Mouse (Mus musculus) left cerebral cortex, adult 18-20 months (tissue): ENCODE measurements around the gene Stambp. TPM values are rescaled to one million over a fixed set of nuclear protein-coding genes. Genes with fewer than 3 reads are reported as not detected.

Experiments used
- DNase-seq, 2 experiments: peaks; one replicate each; pipeline ENCODE4 v3.0.0; 2021 to 2022; ENCODE audit warnings: low spot score in 2 of 2, mixed read lengths in 1 of 2
- total RNA-seq, 2 experiments: library from RNA; stranded (reverse); gene quantifications; 2 replicates each; pipeline ENCODE4 v1.2.3; 2021

The Stambp gene
- total RNA-seq, 2 experiments from 2014 or later, result 30.8 to 33.2 TPM

DNA sequence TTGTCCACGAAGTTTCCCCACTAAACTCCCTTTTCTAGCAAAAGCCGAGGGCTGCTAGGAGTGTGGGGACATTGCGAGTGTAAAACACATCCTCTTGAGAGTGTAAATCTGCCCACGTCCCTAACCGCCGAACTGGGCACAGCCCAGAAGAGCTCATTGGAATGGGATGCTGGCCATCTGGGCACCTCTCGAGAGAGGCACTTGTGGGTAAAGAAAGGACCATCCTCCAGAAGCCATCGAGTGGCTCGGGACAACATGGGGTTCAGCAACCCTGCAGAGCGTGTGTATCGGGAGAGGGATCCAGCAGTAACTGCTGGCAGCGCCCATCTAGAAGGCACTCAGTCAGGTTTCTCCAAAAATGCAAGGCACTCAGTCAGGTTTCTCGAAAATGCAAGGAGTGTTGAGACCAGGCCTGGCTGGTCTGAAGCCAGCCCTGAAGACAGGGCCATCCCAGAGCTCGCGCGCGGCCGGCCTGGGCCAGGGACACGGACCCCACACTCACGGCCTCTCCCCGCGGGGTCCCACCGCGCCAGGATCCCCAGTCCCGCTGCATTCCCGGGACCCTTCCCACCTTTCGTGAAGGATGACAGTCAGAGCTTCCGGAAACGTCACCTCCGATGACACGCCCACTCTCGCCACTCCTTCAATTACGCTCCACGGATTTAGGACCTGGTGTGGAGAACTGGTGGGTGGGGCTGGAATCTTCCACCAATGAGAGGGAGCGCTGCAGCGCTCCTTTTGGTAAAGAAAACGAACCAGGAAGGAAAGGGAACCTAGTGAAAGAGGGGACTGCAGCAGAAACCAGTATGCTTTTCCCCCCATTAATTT lies 475 bp downstream of the Stambp start:
- peak; percentile 90 to 91 for DNase-seq

DNA sequence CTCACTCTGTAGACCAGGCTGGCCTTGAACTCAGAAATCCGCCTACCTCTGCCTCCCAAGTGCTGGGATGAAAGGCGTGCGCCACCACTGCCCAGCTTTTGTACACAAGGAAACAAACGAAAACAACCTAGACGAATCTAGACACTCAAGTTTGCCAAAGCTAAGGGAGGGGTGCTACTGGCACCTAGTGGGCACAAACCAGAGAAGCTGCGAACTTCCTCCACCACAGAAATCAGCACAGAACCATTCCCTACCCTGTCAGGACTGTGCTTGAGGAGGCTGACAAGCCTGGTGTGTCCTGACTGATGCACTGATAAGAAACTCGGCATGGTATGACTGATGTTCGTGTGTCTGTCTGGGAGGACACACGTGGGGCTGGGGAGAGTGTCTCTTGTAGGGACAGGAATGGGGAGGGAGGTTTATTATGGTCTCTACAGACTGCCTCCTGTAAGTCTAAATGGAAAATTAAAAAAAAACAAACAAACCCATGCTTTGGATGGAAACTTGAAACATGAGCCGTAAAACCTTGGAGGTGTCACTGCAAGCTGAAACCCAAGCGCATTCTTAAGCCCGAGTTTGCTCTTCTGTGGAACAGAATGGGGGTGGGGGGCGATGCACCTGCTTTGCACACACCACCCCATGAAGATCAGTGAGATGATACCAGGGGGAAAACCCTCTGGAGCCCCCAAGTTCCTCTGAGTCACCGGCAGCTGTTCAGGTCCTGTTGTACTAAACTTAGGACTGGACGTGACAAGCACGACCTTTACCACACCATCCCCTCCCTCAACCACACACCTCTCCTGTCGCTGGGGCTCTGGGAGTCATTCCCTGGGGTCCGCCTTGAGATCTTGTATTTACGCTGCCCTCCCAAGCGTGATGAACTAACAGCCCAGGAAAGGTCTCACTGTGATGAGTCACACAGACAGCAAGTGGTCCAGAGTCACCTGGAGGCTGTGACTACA lies 3.3 kb downstream of the Stambp start:
- no peak for DNase-seq

DNA sequence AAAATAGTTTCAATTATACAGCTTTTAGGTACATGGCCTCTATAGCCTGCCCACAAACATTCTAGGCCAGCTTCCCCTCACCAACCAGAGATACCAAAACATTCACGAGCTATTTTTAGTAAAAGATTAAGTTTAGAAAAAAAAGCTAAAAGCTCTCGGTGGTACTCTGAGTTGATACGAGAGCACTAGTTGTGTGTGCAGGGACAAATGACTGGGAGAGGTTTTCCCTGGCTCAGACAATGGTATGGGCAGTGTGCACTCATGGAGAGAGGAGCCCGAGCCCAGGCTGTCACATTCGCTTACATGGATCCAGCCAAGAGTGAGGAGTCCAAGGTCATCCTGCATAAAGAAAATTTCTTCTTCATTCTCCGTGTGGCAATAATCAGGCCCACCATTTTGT lies 16.6 kb downstream of the Stambp start:
- DNase-seq, result no peak

DNA sequence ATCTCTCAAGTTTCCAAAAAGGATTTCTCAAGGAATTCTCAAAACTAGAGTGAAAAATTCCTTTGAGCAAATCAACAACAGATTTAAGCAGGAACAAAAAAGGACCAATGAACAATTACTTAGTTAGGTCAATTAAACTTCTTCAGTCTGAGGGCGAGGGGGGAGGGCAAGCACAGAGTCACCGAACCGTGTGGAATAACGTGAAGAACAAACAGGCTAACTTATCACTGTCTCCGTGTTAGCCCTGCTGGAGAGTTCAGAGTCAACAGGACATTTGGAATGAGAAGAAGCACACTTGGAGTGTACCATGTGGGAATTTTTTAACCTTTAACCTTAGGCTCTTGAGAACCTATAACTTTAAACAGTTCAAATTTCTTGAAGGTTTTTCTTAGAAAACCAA lies 24.2 kb downstream of the Stambp start:
- no peak for DNase-seq

DNA sequence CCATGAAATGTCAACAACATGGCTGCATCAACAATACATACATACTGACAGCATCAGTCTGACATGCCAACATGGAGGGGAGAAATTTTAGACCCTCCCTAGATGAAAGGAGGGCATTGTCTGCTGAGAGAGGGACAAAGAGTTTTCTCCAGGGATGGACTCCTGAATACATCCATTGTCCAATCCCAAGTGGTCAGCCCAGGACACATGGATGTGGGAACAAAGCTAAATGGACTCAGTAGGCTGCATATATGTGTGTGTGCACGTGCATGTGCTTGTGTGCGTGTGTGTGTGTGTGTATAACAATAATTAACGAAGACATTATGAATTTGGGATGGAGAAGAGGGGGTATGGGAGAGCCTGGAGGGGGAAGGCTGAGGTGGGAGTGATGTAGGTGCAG lies 26.8 kb downstream of the Stambp start:
- no peak for DNase-seq

DNA sequence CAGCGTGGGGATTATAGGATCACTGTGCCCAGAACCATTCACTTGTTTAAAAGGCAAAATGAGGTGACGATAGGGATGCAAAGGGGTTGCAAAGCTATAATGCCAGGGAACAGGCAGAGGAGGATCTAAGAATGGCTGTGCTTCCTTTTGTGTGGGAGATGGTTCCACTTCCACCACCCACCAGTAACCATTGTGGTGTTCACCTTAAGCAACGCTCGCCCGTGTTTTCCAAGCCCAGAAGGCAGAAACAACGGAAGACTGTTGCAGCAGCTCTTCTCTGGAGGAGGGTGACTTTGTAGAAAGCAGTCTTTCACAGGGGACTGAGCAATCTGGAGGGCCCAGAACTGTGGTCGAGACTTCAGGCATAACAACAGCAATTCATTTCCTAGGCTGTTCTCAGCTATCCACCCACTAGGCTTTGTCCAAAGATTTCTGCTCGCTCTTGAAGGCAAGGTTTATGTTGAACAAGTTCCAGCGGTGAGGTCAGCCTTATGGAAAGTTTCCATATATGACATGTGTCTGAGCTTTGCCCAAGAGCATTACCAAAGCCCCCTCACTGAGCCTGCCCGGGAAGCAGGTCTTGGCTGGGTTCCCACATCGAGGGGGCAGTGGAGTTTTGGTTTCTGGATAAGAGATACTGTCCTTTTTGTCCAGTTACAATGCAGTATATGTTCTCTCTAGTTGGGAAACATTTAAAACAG lies 30.6 kb downstream of the Stambp start:
- peak; percentile 39 to 55 for DNase-seq

DNA sequence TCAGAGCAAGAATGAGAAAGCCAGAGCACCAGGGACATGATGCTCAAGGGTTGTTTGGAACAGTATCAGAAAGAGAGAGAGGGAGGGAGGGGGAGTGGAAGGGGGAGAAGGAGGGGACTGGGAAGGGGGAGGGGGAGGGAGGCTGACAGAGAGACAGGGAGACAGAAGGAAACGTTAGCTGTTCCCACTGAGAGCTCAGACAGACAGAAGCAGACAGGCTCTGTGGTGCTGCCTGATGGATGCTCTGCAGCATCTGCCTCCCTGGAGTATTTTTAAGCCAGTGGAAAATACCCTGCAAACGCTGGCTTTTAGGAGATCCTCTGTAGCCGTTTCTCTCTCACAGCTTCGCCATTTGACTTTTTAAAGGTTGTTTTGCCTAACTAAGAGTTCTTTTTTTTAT lies 32.5 kb downstream of the Stambp start:
- DNase-seq, result peak; percentile 24 to 40

DNA sequence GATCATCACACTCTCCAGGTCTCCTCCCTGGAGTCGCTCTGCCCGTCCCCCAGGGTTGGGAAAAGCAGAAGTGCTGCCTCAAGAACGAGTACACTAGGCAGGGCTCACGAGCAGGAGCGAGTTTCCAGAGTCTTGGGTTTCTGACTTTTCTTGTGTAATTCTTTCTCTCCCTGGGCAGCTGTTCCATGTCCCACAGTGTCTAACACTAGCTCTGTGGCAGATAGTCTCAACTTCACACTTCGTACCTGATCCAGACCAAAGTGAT lies 35.8 kb downstream of the Stambp start:
- no peak for DNase-seq

DNA sequence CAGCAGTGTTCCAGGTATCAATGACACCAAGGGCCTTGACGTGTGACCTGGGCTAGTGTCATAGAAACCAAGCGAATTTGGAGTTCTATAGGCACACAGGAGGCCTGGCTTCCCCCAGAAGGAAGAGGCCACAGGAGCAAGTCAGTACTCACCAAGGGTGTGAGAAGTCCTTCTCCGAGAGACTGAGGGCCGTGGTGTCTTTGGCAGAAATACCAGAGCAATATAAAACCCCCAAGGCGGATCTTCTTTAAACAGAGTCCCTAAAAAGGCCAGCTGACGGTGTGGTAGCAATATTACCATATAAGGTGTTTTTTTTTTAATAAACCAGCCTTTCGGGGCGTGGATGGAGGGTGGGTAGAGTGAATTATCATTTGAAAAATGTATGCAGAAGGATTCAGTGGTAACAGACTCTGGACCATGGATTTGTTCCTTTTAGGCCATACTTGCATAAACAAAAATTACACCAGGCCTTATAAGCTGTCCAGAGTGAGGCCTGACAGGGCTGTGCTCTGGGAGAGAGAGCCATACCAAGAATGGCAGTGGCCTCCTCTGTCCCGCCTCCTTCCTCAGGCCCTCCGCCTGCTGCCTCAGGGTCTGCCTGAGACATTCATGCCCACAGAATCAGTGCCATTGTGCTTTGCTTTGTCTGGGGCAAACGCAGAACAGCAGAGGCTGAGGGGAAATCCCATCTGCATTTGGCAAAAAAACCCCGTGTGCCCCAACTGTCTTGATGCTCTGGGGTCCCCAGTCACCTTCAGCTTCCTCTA lies 36.3 kb downstream of the Stambp start, which contains the start of gene Actg2:
Gene Actg2, minus strand, starts transcription at position 238 of the 767 bp plus-strand sequence.
- no peak for DNase-seq

DNA sequence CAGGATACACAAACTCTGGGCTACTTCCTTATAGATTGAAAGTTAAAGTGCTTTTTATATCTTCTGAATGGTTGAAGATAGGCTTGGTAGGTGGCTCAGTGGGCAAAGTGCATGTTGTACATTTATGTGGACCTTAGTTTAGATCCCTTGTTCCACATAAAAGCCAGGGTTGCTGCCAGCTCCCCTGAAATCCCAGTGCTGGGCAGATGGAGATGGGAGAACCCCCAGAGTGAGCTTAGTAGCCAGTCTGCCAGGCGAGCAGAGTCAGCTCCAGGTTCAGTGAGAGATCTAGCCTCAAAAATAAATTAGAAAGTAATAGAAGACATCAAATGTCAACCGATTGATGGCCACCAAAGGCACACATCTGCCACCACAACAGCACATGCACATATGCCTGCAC lies 39.9 kb downstream of the Stambp start:
- no peak for DNase-seq

DNA sequence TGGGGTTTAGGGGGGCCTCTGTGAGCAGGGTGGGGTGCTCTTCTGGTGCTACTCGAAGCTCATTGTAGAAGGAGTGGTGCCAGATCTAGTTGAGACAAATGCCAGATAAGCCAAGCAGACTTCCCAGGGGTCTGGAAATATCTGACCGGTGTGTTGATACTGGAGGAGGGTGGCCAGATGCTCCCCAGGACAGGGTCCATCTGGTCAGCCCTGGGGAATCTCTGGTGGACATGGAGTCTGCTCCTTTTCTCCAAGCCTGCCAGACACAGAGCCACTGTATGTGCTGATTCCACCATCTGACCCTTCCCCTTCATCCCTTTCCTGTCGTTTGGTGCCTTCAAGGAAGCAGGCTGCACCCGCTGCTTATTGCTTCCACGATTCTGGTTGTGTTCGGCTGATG lies 49.3 kb downstream of the Stambp start:
- no peak for DNase-seq

DNA sequence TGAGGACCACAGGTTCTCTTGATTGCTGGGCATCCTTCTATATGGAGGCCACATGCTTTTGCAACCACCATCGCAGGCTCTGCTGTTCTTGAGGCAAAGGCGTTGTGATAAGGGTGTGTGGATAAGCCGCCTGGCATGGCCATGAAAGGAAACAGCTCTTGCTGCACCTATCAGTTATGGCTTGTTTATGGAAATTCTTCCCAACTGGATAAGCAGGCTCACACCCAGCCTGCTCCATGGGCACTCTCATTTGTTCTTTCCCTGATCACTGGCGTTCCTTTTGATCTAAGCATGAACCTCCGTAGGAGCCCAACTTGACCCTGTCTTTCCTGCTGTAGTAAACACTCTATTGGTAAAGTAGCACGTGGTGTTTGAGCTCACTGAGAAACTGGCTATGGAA lies 50.7 kb downstream of the Stambp start:
- DNase-seq, result no peak

DNA sequence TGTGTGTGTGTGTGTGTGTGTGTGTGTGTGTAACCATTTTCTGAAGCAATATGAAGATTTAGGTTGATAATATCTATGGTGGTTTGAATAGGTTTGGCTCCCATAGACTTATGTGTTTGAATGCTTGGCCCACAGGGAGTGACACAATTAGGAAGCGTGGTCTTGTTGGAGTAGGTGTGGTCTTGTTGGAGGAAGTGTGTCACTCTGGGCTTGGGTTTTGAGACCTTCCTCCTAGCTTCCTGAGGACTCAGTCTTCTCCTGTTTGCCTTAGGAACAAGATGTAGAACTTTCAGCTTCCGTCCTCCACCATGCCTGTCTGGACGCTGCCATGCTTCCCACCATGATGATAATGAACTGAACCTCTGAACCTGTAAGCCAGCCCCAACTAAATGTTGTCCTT lies 53.9 kb downstream of the Stambp start:
- no peak for DNase-seq

DNA sequence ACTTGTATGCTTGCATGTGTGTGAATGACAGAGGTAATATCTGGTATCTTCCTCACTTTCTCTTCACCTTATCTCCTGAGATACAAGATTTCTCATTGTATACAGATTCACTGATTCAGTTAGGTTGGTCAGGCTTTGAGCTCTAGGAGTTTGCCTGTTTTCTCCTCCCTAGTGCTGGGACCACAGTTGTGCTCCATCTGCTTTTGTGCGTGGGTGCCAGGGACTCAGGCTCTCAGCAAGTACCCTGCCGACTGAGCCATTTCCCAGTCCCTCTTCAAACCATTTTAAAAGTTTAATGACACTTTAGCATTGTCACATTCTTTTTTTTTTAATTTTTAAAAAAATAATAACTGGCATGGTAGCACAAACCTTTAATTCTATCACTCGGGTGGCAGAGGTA lies 57.4 kb downstream of the Stambp start:
- no peak for DNase-seq

DNA sequence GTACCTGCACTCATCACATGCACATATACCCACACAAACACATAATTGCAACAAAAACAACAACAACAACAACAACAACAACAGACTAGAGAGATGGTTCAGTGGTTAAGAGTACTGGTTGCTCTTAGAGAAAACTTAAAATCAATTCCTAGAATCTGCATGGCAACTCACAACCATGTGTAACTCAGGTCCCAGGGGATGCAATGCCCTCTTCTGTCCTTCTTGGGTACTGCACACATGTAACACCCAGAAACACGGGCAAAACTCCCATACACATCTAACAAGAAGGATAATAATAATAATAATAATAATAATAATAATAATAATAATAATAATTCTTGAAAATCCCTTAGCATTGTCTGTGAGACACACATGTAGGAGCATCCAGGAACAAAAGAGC lies 60.0 kb downstream of the Stambp start:
- DNase-seq, result peak in 1 of 2 experiments; percentile 78

DNA sequence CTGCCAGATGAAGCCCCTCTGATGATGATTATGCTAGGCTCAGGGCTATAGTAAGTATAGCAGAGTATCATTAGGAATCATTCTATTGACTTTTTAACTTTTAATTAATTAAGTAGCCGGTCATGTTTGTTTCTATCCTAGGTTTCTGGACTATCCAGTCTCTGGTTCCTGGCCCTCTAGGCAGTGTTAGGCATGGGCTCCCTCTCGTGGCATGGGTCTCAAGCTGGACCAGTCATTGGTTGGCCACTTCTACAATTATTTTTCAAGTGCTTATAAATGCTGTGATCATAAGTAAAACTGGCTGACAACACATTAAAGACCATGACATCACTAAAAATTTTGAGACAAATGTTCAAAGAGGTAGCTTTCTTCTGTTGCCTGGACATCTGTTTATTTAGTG lies 62.3 kb downstream of the Stambp start:
- no peak for DNase-seq

DNA sequence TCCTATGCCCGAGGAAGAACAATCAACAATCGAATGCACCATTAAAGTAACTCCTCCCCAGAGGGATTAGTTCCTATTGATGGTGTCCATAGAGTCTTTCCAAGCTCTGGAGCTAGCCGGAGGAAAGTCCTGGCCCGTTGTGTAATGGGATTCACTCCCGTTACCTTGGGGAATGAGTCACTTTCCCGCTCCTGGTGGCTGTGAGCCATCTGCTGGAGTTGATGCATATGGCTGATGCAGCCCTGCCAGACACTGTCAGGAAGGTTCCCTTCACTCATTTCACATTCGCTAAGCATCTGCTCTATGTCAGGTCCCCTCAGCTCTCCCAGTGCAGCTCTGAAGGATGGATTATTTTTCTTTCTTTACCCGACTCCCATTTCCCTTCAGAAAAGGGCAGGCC lies 63.1 kb downstream of the Stambp start:
- DNase-seq, result peak; percentile 73 to 78

DNA sequence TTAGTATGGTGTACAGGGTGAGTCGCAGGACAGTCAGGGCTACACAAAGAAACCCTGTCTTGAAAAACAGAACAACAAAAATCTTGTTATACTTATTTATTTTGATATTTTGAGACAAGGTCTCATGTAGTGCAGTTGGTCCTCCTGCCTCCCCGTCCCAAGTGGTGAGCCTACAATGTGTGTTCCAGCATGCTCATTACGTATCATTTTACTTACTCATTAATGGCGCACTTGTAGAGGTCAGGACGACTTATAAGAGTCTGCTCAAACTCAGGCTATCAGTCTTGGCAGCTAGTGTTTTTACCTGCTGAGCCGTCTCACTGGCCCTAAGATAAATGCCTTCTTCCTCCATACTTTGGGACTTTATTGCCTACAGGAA lies 65.4 kb downstream of the Stambp start:
- DNase-seq, result no peak

DNA sequence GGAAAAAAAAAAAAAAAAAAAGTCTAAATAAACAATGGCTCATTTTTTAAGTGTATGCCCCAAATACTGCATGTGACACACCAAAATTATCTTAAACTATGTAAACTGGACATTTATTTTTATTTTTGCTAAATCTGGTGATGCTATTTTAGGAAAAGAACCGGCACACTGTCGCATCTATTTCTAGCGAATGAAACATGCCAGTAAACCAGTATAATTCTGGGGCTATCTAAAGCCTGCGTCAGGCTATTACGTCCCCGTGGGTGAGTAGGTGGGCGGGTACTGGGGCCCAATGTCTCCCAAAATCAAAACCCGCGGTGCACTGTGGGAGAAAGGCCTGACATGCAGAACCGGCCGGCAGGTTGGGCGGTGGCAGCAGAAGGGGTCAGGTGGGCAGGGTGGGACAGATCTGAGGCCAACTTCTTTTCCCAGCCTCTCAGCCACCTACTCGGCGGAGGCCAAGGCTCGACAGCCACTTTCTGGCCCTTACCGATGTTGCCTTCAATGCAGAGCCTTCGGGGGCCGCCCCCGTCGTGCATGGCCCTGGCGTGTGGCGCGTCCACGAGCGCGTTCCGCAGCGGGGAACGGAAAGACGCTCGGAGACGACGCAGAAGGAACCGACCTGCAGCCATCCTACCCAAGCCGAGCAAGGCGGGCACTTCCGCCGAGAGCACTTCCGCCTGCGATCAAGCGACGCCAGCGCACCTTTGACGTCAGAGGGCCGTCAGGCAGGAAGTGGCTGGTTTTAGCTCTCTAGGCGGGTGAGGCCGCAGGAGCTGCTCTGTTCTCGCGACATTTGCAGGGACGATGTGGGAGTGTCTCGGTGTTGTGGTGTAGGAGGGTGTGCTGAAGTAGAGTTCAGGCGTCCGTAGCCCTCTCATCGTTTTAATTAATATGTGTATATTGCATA lies 66.0 kb downstream of the Stambp start, which contains the start of gene Dguok:
Gene Dguok, minus strand, starts transcription at position 712 of the 910 bp plus-strand sequence.
- peak; percentile 97 to 99 for DNase-seq

DNA sequence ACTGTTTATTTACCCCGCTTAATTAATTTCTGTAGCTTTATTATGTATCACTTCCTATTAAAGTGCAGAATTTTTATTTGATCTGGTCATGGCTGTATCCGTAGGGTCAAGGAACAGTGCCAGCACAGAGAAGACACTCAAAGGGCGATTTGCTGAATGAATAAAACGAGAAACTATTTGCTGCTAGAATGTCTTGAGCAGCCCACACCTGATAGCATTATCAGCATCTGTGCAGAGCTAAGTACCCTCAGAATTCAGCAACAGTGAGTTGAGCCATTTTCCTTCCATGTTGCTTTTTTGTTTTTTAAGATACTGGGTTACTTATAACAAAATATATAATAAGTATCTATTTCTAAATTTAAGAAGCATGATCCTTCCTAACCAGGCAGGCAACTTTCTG lies 67.0 kb downstream of the Stambp start:
- DNase-seq, result no peak
